Comparison of ENCODE assay signal across 23 mouse cellular contexts in the genomic region with DNA sequence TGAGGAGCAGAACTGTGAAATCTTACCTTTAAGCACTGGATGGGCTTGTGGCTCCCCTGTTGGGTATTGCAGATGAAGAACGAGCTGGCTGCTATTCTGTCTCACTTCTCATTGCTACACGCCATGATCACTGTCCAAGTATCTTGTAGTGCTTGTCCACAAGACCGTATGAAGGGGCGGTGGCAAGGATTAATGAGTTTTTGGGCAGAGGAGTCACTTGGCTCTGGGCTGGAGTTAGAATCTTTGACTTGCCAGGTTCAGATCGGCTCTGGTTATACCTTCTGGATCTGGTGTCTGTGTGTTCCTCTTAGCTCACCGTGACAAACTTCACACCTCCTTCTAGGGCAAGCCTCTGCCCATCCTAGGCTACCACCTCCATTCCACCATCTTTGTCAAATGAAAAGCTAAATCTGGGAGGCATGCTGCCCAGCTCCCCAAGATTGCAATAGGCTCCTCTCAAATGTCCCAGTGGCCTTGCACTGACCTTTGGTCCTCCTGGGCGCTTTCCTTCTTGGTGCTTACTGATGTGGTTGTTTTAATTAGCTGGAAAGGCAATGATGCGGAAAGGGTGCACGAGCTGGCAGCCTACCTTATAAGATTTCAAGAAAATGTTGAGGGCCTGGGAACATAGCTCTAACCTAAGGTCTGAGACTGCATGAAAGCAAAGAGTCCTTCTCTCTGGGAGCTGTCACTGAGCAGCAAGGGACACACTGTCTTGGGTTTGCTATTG. TPM values are rescaled to one million over a fixed set of nuclear protein-coding genes. Genes with fewer than 3 reads are reported as not detected.
DNase-seq lines count a peak whose midpoint lies in the region; ATAC-seq lines count a peak whose summit lies in the region.
"Had no signal": no experiment of that assay in that cellular context is flagged by ENCODE, and none has a peak within 500 bp of the region (broad histone marks: within the 10 kb centered on the region; RNA-seq: fewer than 3 reads in every experiment).

No protein-coding gene starts in this region.

- no peaks in the 10 kb centered on the region for H3K9me3 ChIP-seq in kidney, embryonic 14.5 days (ENCODE audit: control insufficient read depth, low read length)
- H3K9me3 ChIP-seq in kidney, embryonic 16.5 days (ENCODE audit: low read length): no peaks in the 10 kb centered on the region
- H3K9me3 ChIP-seq: embryonic facial prominence, embryonic 13.5 days; forebrain, embryonic 13.5 days; heart, embryonic 15.5 days; hindbrain, embryonic 10.5 days had no signal

- 48% methylated on average over 9 of the region's 9 CpGs for WGBS in kidney, embryonic 14.5 days
- WGBS in kidney, embryonic 16.5 days: 50% methylated on average over 9 of the region's 9 CpGs

- H3K4me1 ChIP-seq in kidney, embryonic 14.5 days (ENCODE audit: control insufficient read depth, insufficient read depth, low read length): peaks cover 14% of the 10 kb centered on the region
- H3K4me1 ChIP-seq in kidney, embryonic 16.5 days (ENCODE audit: insufficient read depth, low read length): peaks cover 18% of the 10 kb centered on the region
- H3K4me1 ChIP-seq: forebrain, embryonic 13.5 days had no signal

- ATAC-seq in kidney, embryonic 14.5 days (ENCODE audit: low FRiP score, low TSS enrichment): no peak
- ATAC-seq in kidney, embryonic 16.5 days (ENCODE audit: low FRiP score, low TSS enrichment): peak; percentile 36; the same call in 1 of the 2 replicates
- ATAC-seq: forebrain, embryonic 13.5 days; forebrain, postnatal 0 days had no signal

- no peak overlapping the region for H3K27ac ChIP-seq in kidney, embryonic 14.5 days (ENCODE audit: low read depth, low read length)
- H3K27ac ChIP-seq in kidney, embryonic 16.5 days (ENCODE audit: low read length): no peak overlapping the region; the same call in 1 of the 2 replicates
- H3K27ac ChIP-seq: embryonic facial prominence, embryonic 13.5 days; forebrain, embryonic 13.5 days; gastrocnemius, adult 2 months; heart, embryonic 15.5 days; hindbrain, embryonic 10.5 days; hindbrain, embryonic 14.5 days had no signal

- H3K9ac ChIP-seq in kidney, embryonic 14.5 days (ENCODE audit: low read depth, low read length): no peak overlapping the region
- H3K9ac ChIP-seq in kidney, embryonic 16.5 days (replicated peaks; ENCODE audit: low read length): no peak overlapping the region
- H3K9ac ChIP-seq: embryonic facial prominence, embryonic 13.5 days; forebrain, embryonic 13.5 days; forebrain, postnatal 0 days; heart, embryonic 15.5 days; hindbrain, embryonic 14.5 days had no signal

- H3K36me3 ChIP-seq in kidney, embryonic 14.5 days (ENCODE audit: control insufficient read depth, insufficient read depth, low read length): no peaks in the 10 kb centered on the region
- no peaks in the 10 kb centered on the region for H3K36me3 ChIP-seq in kidney, embryonic 16.5 days (ENCODE audit: insufficient read depth, low read length)
- H3K36me3 ChIP-seq: embryonic facial prominence, embryonic 13.5 days; heart, embryonic 15.5 days; hindbrain, embryonic 10.5 days had no signal

- no peaks in the 10 kb centered on the region for H3K27me3 ChIP-seq in kidney, embryonic 14.5 days (ENCODE audit: control insufficient read depth, insufficient read depth, low read length)
- no peaks in the 10 kb centered on the region for H3K27me3 ChIP-seq in kidney, embryonic 16.5 days (ENCODE audit: insufficient read depth, low read length)
- H3K27me3 ChIP-seq: embryonic facial prominence, embryonic 13.5 days; forebrain, embryonic 13.5 days; heart, embryonic 15.5 days had no signal

- peak; percentile 77 for DNase-seq in kidney, adult 11 months
- peak; percentile 74 to 85 for DNase-seq in kidney, postnatal 25 days
- no peak for DNase-seq in frontal cortex, postnatal 14 days (ENCODE audit: low spot score in 2 of 2)
- DNase-seq in right cerebral cortex, postnatal 10 days (ENCODE audit: low spot score in 2 of 2): no peak
- DNase-seq in ovary, postnatal 10 days (ENCODE audit: low spot score): no peak
- DNase-seq: adrenal gland, adult 2 months; adrenal gland, postnatal 25 days; cerebellum, adult 18-20 months; cerebellum, adult 9-11 months; cerebellum, postnatal 36 days; forebrain, postnatal 0 days; gastrocnemius, adult 2 months; gastrocnemius, postnatal 25 days; heart, postnatal 14 days had no signal

- no peak overlapping the region for H3K4me3 ChIP-seq in kidney, embryonic 14.5 days (ENCODE audit: low read length)
- no peak overlapping the region for H3K4me3 ChIP-seq in kidney, embryonic 16.5 days (ENCODE audit: low read length)
- H3K4me3 ChIP-seq: embryonic facial prominence, embryonic 13.5 days; forebrain, embryonic 13.5 days; gastrocnemius, adult 2 months; heart, embryonic 15.5 days; hindbrain, embryonic 10.5 days had no signal

- no peak overlapping the region for H3K4me2 ChIP-seq in kidney, embryonic 14.5 days (replicated peaks; ENCODE audit: low read depth, low read length)
- no peak overlapping the region for H3K4me2 ChIP-seq in kidney, embryonic 16.5 days (replicated peaks; ENCODE audit: low read depth, low read length)
- H3K4me2 ChIP-seq: embryonic facial prominence, embryonic 13.5 days; forebrain, embryonic 13.5 days; heart, embryonic 11.5 days; heart, embryonic 15.5 days; hindbrain, embryonic 14.5 days had no signal

RNA-seq across cellular contexts. Expression of a gene that starts 20.3 kb away (rescaled TPM):
- polyA plus RNA-seq in kidney, embryonic 14.5 days (2014; fragmentation: Nextera tagmentation; extraction: Ambion mirVana): 0.21 and 0.35 TPM in 2 replicates
- 0.78 and 0.99 TPM in 2 replicates for polyA plus RNA-seq in kidney, embryonic 16.5 days (2015; fragmentation: Nextera tagmentation; extraction: Ambion mirVana)
- polyA plus RNA-seq: embryonic facial prominence, embryonic 13.5 days; heart, embryonic 15.5 days; hindbrain, embryonic 10.5 days had no signal

RNA-seq across cellular contexts. Expression of a gene that starts 22.5 kb away (rescaled TPM):
- 9.8 and 13.4 TPM in 2 replicates for polyA plus RNA-seq in kidney, embryonic 14.5 days (2014; fragmentation: Nextera tagmentation; extraction: Ambion mirVana)
- polyA plus RNA-seq in kidney, embryonic 16.5 days (2015; fragmentation: Nextera tagmentation; extraction: Ambion mirVana): 33.3 and 35.1 TPM in 2 replicates
- polyA plus RNA-seq: C2C12 had no signal

Comparison
In these comparisons a context has a peak if more than half of its experiments do, and no peak if none do; other contexts are left out.
1. DNase-seq: peak in kidney, adult 11 months (single experiment) and kidney, postnatal 25 days (2 of 2); none in frontal cortex, postnatal 14 days (0 of 2), right cerebral cortex, postnatal 10 days (0 of 2) and ovary, postnatal 10 days (single experiment).